Mouse (Mus musculus) lung, embryonic 14.5 days (tissue): ENCODE measurements around the gene Dpm2. TPM values are rescaled to one million over a fixed set of nuclear protein-coding genes. Genes with fewer than 3 reads are reported as not detected.
A peak's percentile ranks its signal among the peaks of the same experiment; 100 is the strongest.

Experiments
- ATAC-seq: fragments of 200-750 bp; cut with Nextera tagmentation; 2 replicates; pipeline ENCODE4 v1.8.0; 2017; ENCODE audit warnings: mild to moderate bottlenecking, moderate TSS enrichment, moderate library complexity; ENCODE audit not compliant: insufficient read depth
- DNase-seq: peaks from one replicate; pipeline ENCODE4 v3.0.0-alpha.2; 2015
- H3K27ac ChIP-seq: fragments of 300-500 bp; sonication (generic); 2 replicates; pipeline ENCODE4 v1.5.1; 2014; ENCODE audit warnings: low read depth, mild to moderate bottlenecking, moderate library complexity
- H3K27me3 ChIP-seq: fragments of 300-500 bp; sonication (generic); 2 replicates; pipeline ENCODE4 v1.6.1; 2014; ENCODE audit warnings: low read length, control low read depth; ENCODE audit not compliant: insufficient read depth
- H3K36me3 ChIP-seq: fragments of 300-500 bp; sonication (generic); 2 replicates; pipeline ENCODE4 v1.6.1; 2014; ENCODE audit warnings: control low read depth; ENCODE audit not compliant: insufficient read depth
- H3K4me1 ChIP-seq: fragments of 300-500 bp; sonication (generic); 2 replicates; pipeline ENCODE4 v1.6.1; 2014; ENCODE audit warnings: antibody characterized with exemption, control low read depth; ENCODE audit not compliant: insufficient read depth
- H3K4me2 ChIP-seq: fragments of 300-500 bp; sonication (generic); 2 replicates; pipeline ENCODE4 v1.6.1; 2014; ENCODE audit warnings: mild to moderate bottlenecking
- H3K4me3 ChIP-seq: fragments of 300-500 bp; sonication (generic); 2 replicates; pipeline ENCODE4 v1.5.1; 2014; ENCODE audit warnings: low read depth, low read length
- H3K9ac ChIP-seq: fragments of 300-500 bp; sonication (generic); 2 replicates; pipeline ENCODE4 v1.6.1; 2014
- H3K9me3 ChIP-seq: fragments of 300-500 bp; sonication (generic); 2 replicates; pipeline ENCODE4 v1.6.1; 2016; ENCODE audit warnings: low read depth, low read length, control low read depth
- CTCF ChIP-seq: IDR thresholded peaks from 2 replicates; pipeline ENCODE4 v1.5.1; 2016; ENCODE audit warnings: antibody characterized with exemption, low read depth
- WGBS: fragments of 180-500 bp; shearing (Covaris S2); extraction: QIAGEN DNeasy Blood & Tissue Kit; methylation state at CpG from one replicate; pipeline ENCODE4 v1.1.7; 2014; 5-methylcytosine and 5-hydroxymethylcytosine counted together
- polyA plus RNA-seq: library from polyadenylated mRNA; unstranded; fragments of >200 nt; fragmentation: Nextera tagmentation; extraction: Ambion mirVana; gene quantifications from 2 replicates; pipeline ENCODE4 v1.2.1, GENCODE M21; 2014

Dpm2 gene
- polyA plus RNA-seq = 94.9 and 98.5 TPM in 2 replicates

DNA sequence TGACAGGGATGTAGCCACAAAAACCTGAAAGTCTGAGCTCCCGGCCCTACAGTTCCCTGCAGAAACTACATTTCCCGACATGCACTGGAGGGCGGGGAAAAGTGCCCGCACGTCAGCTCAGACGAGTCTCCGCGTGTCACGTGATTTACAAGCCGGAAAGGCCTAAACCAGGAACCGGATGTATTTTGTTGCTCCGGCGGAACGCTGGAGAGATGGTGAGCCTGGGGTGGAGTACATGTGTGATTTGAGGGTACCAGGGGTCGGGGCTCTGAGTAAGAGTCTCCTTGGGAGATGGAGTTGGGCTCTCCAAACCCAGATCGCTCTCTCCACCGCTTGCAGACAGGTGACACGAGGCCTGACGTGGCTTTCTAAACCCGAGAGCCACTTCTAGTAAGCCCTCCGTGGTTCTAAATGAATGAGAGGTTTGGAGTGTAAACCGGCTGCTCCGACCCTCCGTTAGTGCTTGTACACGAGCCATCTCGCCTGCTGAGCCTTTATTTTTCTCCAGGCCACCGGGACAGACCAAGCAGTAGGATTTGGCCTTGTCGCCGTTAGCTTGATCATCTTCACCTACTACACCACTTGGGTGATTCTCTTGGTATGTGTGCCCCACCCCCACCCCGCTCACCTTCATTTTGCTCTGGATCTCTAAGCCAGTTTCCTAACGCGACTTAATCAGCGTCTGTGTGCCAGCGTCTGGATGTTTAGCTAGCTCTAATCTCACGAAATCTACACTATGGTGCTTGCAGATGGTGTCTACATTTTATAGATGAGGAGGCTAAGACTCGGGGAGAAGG lies at the start of gene Dpm2:
Gene Dpm2 (plus strand): TSS at position 161 of the 797 bp plus-strand sequence.
- Histone ChIP-seq H3K36me3 (peaks cover 40% of the 10 kb centered on the region), H3K9ac (peak within 1 kb of the TSS; percentile 61), H3K4me3 (peak within 1 kb of the TSS; percentile 75), H3K27ac (peak within 1 kb of the TSS; percentile 25; the same call in 1 of the 2 replicates), H3K9me3 (no peaks in the 10 kb centered on the region), H3K27me3 (no peaks in the 10 kb centered on the region), H3K4me1 (peaks cover 3% of the 10 kb centered on the region; the same call in 1 of the 2 replicates), H3K4me2 (peak within 1 kb of the TSS; percentile 74)
- WGBS = under 1% methylated on average over 36 of the region's 36 CpGs
- 0 out of 2 replicates have a peak, but pooled peaks have one; percentile 2 for TF ChIP-seq CTCF
- ATAC-seq (peak; percentile 81), DNase-seq (peak; percentile 97)

DNA sequence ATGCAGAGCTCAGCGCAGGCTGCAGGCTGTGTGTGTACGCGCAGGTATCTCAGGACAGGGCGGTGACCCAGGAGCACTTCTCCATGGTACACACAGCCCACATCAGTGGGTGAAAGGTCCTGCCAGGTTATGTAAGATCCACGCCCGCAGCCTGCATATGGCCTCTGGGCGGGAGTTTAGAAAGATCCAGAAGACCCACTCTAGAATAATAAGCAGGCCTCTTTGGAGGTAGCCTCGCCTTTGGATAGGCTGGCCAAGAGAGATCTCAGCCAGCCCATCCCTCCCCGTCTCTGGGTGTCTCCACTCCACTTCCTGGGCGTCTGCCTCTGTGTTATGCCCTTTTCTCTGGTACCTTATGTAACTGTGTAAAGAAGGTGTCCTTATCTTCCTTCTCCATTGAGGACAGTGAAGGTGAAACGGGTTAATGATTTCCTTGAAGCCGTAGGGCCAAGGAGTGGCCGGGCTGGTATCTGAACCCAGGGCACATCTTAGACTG lies 46.1 kb upstream of the Dpm2 start:
- no peaks in the 10 kb centered on the region for H3K9me3 ChIP-seq
- no peak overlapping the region for H3K4me2 ChIP-seq
- TF ChIP-seq CTCF = no peak
- no peaks in the 10 kb centered on the region for H3K4me1 ChIP-seq
- H3K27me3 ChIP-seq = no peaks in the 10 kb centered on the region
- WGBS = 59% methylated on average over 13 of the region's 13 CpGs
- no peak overlapping the region for H3K9ac ChIP-seq
- H3K27ac ChIP-seq = no peak overlapping the region
- ATAC-seq = no peak
- H3K36me3 ChIP-seq = no peaks in the 10 kb centered on the region
- DNase-seq = no peak
- H3K4me3 ChIP-seq = no peak overlapping the region

DNA sequence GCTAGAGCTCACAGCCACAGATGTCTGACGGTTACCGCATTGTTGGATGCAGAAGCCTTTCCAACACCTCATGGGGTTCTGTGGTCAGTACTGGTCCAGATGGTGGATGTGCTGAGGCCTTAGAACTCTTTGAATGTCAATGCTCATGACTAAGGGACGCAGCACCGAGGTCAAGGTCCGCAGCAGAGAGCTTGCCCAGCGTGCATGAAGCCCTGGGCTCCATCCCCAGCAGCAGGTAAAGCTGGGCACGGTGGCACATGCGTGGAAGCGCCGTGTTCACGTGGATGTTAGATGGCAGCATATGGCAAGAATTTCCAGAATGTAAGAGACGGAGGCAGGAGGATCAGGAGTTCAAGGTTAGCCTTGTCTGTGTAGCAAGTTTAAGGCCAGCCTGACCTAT lies 44.8 kb upstream of the Dpm2 start:
- no peak overlapping the region for H3K4me2 ChIP-seq
- ATAC-seq = no peak
- no peaks in the 10 kb centered on the region for H3K4me1 ChIP-seq
- H3K27ac ChIP-seq = no peak overlapping the region
- DNase-seq = no peak
- no peak overlapping the region for H3K9ac ChIP-seq
- no peak overlapping the region for H3K4me3 ChIP-seq
- no peaks in the 10 kb centered on the region for H3K27me3 ChIP-seq
- 81% methylated on average over 12 of the region's 12 CpGs for WGBS
- no peaks in the 10 kb centered on the region for H3K36me3 ChIP-seq
- no peak for TF ChIP-seq CTCF
- H3K9me3 ChIP-seq = no peaks in the 10 kb centered on the region

DNA sequence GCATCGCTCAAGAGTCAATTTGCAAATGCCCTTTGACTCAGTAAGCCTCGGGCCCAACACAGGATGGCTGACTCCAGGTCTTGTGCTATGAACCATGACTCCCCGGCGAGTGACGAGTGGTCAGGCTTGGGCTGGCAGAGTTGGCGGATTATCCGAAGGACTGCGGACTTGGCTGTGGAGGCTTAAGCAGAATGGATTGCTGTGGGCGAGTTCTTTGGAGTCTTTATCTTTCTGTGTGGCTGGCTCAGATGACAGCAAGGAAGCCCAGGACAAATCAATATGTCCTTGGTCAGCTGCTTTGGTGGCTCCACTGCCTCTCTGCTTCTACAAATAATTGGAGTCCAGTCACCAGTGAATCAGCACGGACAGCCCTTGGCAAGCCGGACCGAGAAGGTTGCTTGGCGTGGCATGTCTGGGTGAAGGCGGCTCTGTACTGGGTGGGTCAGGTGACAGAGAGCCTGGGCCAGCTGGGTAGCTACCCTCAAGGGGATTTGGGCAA lies 43.1 kb upstream of the Dpm2 start:
- DNase-seq (no peak), ATAC-seq (no peak)
- Histone ChIP-seq H3K36me3 (no peaks in the 10 kb centered on the region), H3K9ac (no peak overlapping the region), H3K4me1 (no peaks in the 10 kb centered on the region), H3K4me2 (no peak overlapping the region), H3K4me3 (no peak overlapping the region), H3K27ac (no peak overlapping the region), H3K9me3 (no peaks in the 10 kb centered on the region), H3K27me3 (no peaks in the 10 kb centered on the region)
- 81% methylated on average over 14 of the region's 14 CpGs for WGBS
- no peak for TF ChIP-seq CTCF

DNA sequence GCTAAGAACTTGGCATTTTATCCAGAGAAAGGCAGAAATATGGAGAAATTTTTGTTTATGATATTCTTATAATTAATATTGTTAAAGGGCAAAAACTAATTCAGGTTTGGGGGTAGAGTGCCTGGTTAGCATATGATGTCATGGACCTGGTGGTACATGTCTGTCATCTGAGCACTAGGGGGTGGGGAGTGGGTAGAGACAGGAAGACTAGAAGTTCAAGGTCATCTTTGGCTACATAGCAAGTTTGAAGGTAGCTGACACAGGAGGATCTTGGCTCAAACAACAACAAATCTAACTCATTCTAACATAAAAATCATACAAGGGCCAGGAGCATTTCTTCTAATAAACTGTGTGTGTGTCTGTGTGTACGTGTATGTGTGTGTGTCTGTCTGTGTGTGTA lies 42.3 kb upstream of the Dpm2 start:
- TF ChIP-seq CTCF = no peak
- 64% methylated on average over 1 of the region's 1 CpGs for WGBS
- DNase-seq = no peak
- Histone ChIP-seq H3K4me3 (no peak overlapping the region), H3K9ac (no peak overlapping the region), H3K27me3 (no peaks in the 10 kb centered on the region), H3K4me1 (no peaks in the 10 kb centered on the region), H3K9me3 (no peaks in the 10 kb centered on the region), H3K27ac (no peak overlapping the region), H3K4me2 (no peak overlapping the region), H3K36me3 (no peaks in the 10 kb centered on the region)
- ATAC-seq = no peak

DNA sequence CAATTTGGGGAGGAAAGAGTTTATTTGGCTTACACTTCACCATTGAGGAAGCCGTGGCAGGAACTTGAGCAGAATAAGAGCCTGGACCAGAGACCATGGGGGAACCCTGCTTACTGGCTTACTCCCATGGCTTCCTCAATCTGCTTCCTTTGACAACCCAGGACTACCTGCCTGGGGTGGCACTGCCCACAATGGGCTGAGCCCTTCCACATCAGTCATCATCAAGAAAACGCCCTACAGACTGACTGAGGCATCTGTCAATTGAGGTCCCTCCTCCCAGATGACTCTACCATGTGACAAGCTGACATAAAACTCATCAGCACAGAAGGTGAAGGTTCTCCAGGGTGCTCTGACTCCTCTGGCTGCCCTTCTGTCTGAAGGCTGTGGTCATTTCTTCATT lies 40.2 kb upstream of the Dpm2 start:
- Histone ChIP-seq H3K27me3 (no peaks in the 10 kb centered on the region), H3K36me3 (no peaks in the 10 kb centered on the region), H3K4me1 (no peaks in the 10 kb centered on the region), H3K9me3 (no peaks in the 10 kb centered on the region), H3K9ac (no peak overlapping the region), H3K4me2 (no peak overlapping the region), H3K4me3 (no peak overlapping the region), H3K27ac (no peak overlapping the region)
- no peak for ATAC-seq
- TF ChIP-seq CTCF = no peak
- WGBS = 73% methylated on average over 2 of the region's 2 CpGs
- no peak for DNase-seq

DNA sequence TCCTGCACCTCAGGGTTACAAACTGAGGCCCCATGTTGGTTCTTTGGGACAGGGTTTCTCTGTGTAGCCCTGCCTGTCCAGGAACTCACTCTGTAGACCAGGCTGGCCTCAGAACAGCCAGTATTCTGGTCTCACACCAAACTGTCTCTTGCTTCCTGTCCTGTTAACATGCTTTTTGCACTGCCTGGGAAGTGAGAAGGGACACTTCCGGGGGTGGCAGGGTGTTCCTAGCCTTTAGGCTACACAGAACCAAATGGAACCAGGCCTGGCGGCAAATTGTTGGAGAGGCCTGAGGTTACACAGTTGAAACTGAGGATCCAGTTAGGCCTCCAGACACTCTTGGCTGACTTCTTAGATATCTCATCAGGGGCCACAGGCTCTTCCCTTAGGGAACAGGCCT lies 37.5 kb upstream of the Dpm2 start:
- WGBS = 91% methylated on average over 2 of the region's 2 CpGs
- DNase-seq (no peak), ATAC-seq (no peak)
- no peak overlapping the region for H3K4me2 ChIP-seq
- H3K4me3 ChIP-seq = no peak overlapping the region
- H3K27ac ChIP-seq = peak overlapping the region; percentile 99; the same call in 1 of the 2 replicates
- H3K9ac ChIP-seq = no peak overlapping the region
- H3K4me1 ChIP-seq = peaks cover 14% of the 10 kb centered on the region
- no peaks in the 10 kb centered on the region for H3K9me3 ChIP-seq
- H3K27me3 ChIP-seq = no peaks in the 10 kb centered on the region
- no peak for TF ChIP-seq CTCF
- no peaks in the 10 kb centered on the region for H3K36me3 ChIP-seq
